In the genomic region with DNA sequence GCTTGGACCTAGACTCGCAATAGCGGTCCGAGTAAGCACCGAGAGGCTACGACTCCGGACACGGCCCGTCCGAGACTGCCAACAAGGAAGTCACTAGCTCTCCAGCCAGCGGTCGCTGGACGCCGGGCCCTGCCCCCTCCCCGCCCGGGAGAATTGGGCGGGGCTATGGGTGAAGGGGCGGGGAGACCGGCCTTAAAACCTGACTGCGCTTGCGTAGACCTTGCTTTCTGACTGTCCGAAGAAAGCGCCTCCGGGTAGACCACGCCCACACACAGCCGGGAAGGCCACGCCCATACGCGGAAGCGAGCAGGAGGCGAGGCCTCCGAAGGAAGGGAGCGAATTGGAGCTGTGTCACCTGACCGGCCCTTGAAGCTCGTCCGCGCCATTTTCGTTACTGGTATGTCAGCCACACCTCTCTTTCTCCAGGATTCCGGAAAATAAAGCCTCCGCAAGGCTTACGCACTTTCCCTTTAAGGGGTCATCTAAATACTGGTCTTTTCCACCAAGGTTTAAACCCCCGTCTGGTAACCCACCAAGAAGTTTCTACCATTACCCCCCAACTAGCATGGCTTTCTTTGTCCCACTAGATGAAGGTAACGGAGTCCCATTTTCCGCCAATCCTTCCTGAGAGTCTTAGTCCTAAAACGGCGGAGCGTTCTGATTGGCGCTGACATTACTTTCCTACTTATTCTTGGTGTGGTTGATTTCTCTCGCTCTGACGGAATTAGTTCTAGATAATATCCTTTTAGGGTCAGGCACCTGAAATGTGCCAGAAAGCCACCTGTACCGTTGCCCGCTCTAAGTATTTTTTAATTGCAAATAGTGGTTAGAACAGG, we compare ENCODE assay signal across 8 mouse cellular contexts. TPM values are rescaled to one million over a fixed set of nuclear protein-coding genes. Genes with fewer than 3 reads are reported as not detected.
DNase-seq lines count a peak whose midpoint lies in the region; ATAC-seq and TF ChIP-seq lines count a peak whose summit lies in the region.

Skap2 (minus strand) TSS at position 141 of the 836 bp plus-strand sequence.

- H3K36me3 ChIP-seq in forebrain, embryonic 15.5 days: no peaks in the 10 kb centered on the region

- H3K9me3 ChIP-seq in forebrain, embryonic 15.5 days: no peaks in the 10 kb centered on the region

- under 1% methylated on average over 51 of the region's 51 CpGs for WGBS in forebrain, embryonic 15.5 days
- WGBS in lung, adult 2 months: 1% methylated on average over 51 of the region's 51 CpGs

- H3K9ac ChIP-seq in forebrain, embryonic 15.5 days (replicated peaks): peak within 1 kb of the TSS; percentile 50

- TF ChIP-seq CTCF in lung, adult 2 months (IDR thresholded peaks at IDR 0.05; ENCODE audit: insufficient read depth, low read length): no peak

- peak within 1 kb of the TSS; percentile 83 for H3K4me2 ChIP-seq in forebrain, embryonic 15.5 days (replicated peaks)

- peaks cover 14% of the 10 kb centered on the region for H3K4me1 ChIP-seq in forebrain, embryonic 15.5 days
- no peaks in the 10 kb centered on the region; the same call in 1 of the 2 replicates for H3K4me1 ChIP-seq in lung, adult 2 months (ENCODE audit: control insufficient read depth, insufficient read depth, low read length)

- ATAC-seq in forebrain, embryonic 15.5 days (replicated peaks): peak; percentile 98
- ATAC-seq in neutrophil, adult 5-6 weeks (ENCODE audit: extremely low read depth, insufficient number of reproducible peaks, low FRiP score, poor library complexity, severe bottlenecking): peak; percentile 97

- H3K27me3 ChIP-seq in forebrain, embryonic 15.5 days: peaks cover 49% of the 10 kb centered on the region

- H3K27ac ChIP-seq in forebrain, embryonic 15.5 days (replicated peaks): 0 out of 2 replicates have a peak within 1 kb of the TSS, but pooled peaks have one; percentile 20

- intact Hi-C loops in heart, postnatal 25 days (cut with DNase I): loop anchor here (5.0 to 10.0 kb wide), 2 partner anchors 140 to 1448 kb away; partner anchors contain the start of gene Cycs

- DNase-seq in ES-CJ7 (ENCODE audit: low read depth, low spot score): peak; percentile 100
- DNase-seq in cerebellum, adult 11 months: peak; percentile 93
- peak; percentile 99 for DNase-seq in heart, postnatal 25 days (ENCODE audit: low spot score)
- DNase-seq in layer of hippocampus, adult 18-20 months (ENCODE audit: low spot score in 2 of 2): peak; percentile 97 to 99
- DNase-seq in lung, adult 2 months: peak; percentile 99
- DNase-seq in thymus, adult 18-20 months: peak; percentile 97 to 98

- TF ChIP-seq POLR2A in lung, adult 2 months (IDR thresholded peaks at IDR 0.05; ENCODE audit: borderline replicate concordance, extremely low read depth, low read depth, low read length): peak; percentile 98

- peak within 1 kb of the TSS; percentile 53 for H3K4me3 ChIP-seq in forebrain, embryonic 15.5 days
- peak within 1 kb of the TSS; percentile 75 for H3K4me3 ChIP-seq in lung, adult 2 months (replicated peaks; ENCODE audit: extremely low read depth, low read depth, low read length)

RNA-seq across cellular contexts. Expression of gene Skap2, which starts in this region (rescaled TPM):
- 5.0 and 7.4 TPM in 2 replicates for polyA plus RNA-seq in forebrain, embryonic 15.5 days (2015; fragmentation: Nextera tagmentation; extraction: Ambion mirVana)
- total RNA-seq in heart, postnatal 25 days (2021): 1 to 10 TPM; 6.9 to 7.8 TPM
- total RNA-seq in layer of hippocampus, adult 18-20 months (2021): 10 to 100 TPM; 20.8 to 21.4 TPM
- polyA plus RNA-seq in lung, adult 2 months (2012; rRNA removed): 13.7 and 25.4 TPM in 2 replicates
- total RNA-seq in neutrophil, adult 5-6 weeks (2017): 348 and 404 TPM in 2 replicates

Comparison
In these comparisons a context has a peak if more than half of its experiments do, and no peak if none do; other contexts are left out.
1. Peak in every context shown above with its lines: DNase-seq, ATAC-seq, H3K4me3 ChIP-seq and H3K27ac ChIP-seq.
2. RNA of gene Skap2 (total RNA-seq): 348 to 404 TPM in neutrophil, adult 5-6 weeks; 20.8 to 21.4 TPM in layer of hippocampus, adult 18-20 months and 6.9 to 7.8 TPM in heart, postnatal 25 days; every median in the first group is over 10 times any median in the second.